Mouse (Mus musculus) neural tube, embryonic 13.5 days (tissue): ENCODE results near the gene Ntm. TPM values are rescaled to one million over a fixed set of nuclear protein-coding genes. Genes with fewer than 3 reads are reported as not detected.

Experiments used
- ATAC-seq: fragments of 200-750 bp; cut with Nextera tagmentation; 2 replicates; pipeline ENCODE4 v1.8.0; 2017; ENCODE audit warnings: low read depth, mild to moderate bottlenecking, moderate TSS enrichment, moderate library complexity
- H3K27ac ChIP-seq: fragments of 300-500 bp; sonication (generic); replicated peaks from 2 replicates; pipeline ENCODE4 v1.5.1; 2015; ENCODE audit warnings: moderate library complexity, mild to moderate bottlenecking, inconsistent platforms
- H3K27me3 ChIP-seq: fragments of 300-500 bp; sonication (generic); 2 replicates; pipeline ENCODE4 v1.6.1; 2015; ENCODE audit warnings: mild to moderate bottlenecking, inconsistent platforms
- H3K36me3 ChIP-seq: fragments of 300-500 bp; sonication (generic); 2 replicates; pipeline ENCODE4 v1.6.1; 2015; ENCODE audit warnings: mild to moderate bottlenecking, inconsistent platforms
- H3K4me1 ChIP-seq: fragments of 300-500 bp; sonication (generic); replicated peaks from 2 replicates; pipeline ENCODE4 v1.6.1; 2015; ENCODE audit warnings: inconsistent platforms
- H3K4me2 ChIP-seq: fragments of 300-500 bp; sonication (generic); 2 replicates; pipeline ENCODE4 v1.6.1; 2015; ENCODE audit warnings: inconsistent platforms, mild to moderate bottlenecking, moderate library complexity
- H3K4me3 ChIP-seq: fragments of 300-500 bp; sonication (generic); 2 replicates; pipeline ENCODE4 v1.5.1; 2015; ENCODE audit warnings: mild to moderate bottlenecking, inconsistent platforms
- H3K9ac ChIP-seq: fragments of 300-500 bp; sonication (generic); 2 replicates; pipeline ENCODE4 v1.6.1; 2015; ENCODE audit warnings: moderate library complexity, mild to moderate bottlenecking, inconsistent platforms
- H3K9me3 ChIP-seq: fragments of 300-500 bp; sonication (generic); 2 replicates; pipeline ENCODE4 v1.6.1; 2016; ENCODE audit warnings: inconsistent platforms
- WGBS: fragments of 180-500 bp; shearing (Covaris S2); methylation state at CpG from one replicate; pipeline ENCODE4 v1.1.7; 2015; 5-methylcytosine and 5-hydroxymethylcytosine counted together
- polyA plus RNA-seq: library from polyadenylated mRNA; unstranded; fragments of >200 nt; fragmentation: Nextera tagmentation; extraction: Ambion mirVana; gene quantifications from 2 replicates; pipeline ENCODE4 v1.2.1, GENCODE M21; 2015

Gene Ntm
- polyA plus RNA-seq, 1 experiment from 2014 or later = 150 TPM

DNA sequence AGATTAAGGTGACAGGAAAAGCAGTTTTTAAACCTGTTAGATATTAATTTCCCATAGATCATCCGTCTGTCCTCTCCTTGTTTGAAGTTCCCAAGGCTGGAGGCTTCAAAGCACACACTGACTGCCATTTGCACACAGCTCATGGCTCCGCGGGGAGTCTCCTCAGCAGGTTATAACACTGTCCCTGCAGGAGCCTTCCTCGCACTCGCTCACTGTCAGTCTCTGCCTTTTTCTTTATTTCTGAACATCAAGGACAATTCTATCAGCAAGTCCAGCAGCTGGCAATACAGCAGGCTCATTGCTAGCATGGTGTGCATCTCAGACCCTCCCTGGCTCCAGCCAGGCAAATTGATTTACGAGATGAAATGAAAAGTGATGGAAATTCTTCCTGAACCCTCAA lies 485.7 kb downstream of the Ntm start:
- H3K36me3 ChIP-seq = no peaks in the 10 kb centered on the region

DNA sequence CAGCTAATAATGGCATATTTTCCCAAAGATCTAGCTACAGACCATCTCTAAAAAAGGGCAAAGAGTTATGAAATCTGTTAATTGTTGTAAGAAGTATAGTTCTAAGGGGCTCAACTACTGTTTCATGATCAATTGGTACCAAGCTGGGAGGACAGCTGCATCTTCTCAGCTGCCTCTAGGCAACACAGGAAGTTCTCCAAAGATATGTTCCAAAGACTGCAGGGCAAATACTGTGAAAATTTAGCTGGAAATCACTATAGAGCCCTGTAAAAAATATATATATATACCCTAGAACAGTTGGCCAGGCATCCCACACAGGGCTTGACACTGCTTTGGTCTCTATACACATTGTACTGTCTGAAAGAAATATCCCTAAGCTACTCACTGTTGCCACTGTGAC lies 489.5 kb downstream of the Ntm start:
- no peak overlapping the region for H3K27ac ChIP-seq
- no peaks in the 10 kb centered on the region for H3K9me3 ChIP-seq
- ATAC-seq = no peak
- no peak overlapping the region for H3K4me2 ChIP-seq
- no peaks in the 10 kb centered on the region for H3K27me3 ChIP-seq
- H3K36me3 ChIP-seq = no peaks in the 10 kb centered on the region
- H3K9ac ChIP-seq = no peak overlapping the region
- H3K4me3 ChIP-seq = no peak overlapping the region
- H3K4me1 ChIP-seq = peaks cover 10% of the 10 kb centered on the region

More for the DNA sequence above, 485.7 kb downstream of the Ntm start:
- H3K27me3 ChIP-seq = no peaks in the 10 kb centered on the region
- WGBS = 28% methylated on average over 6 of the region's 6 CpGs
- H3K9me3 ChIP-seq = no peaks in the 10 kb centered on the region
- no peak overlapping the region for H3K4me3 ChIP-seq
- H3K9ac ChIP-seq = no peak overlapping the region
- no peak for ATAC-seq
- 0 out of 2 replicates have a peak overlapping the region, but pooled peaks have one; percentile 28 for H3K27ac ChIP-seq
- no peak overlapping the region for H3K4me2 ChIP-seq
- peaks cover 10% of the 10 kb centered on the region for H3K4me1 ChIP-seq

DNA sequence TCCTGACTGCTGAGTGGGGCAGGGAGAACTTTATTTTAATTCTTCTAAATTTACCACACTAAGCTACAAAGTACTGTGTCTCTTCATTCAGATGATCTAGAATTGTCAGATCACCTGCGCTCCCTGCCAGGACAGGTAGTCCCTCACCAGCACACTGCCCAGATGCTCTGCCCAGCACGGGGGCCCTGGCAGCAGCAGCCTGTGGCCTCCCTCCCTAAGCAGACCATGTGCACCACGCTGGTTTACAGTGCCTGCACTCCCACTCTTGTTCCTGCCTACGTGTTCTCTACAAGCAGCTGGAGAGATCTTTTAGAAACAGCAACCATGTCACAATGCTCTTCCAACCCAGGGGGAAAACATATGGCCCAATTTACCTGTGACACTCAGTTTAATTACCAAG lies 490.7 kb downstream of the Ntm start:
- Histone ChIP-seq H3K27ac (no peak overlapping the region), H3K4me2 (no peak overlapping the region), H3K27me3 (no peaks in the 10 kb centered on the region), H3K4me3 (no peak overlapping the region), H3K9me3 (no peaks in the 10 kb centered on the region), H3K36me3 (no peaks in the 10 kb centered on the region), H3K4me1 (peaks cover 5% of the 10 kb centered on the region), H3K9ac (no peak overlapping the region)
- ATAC-seq = no peak
- WGBS = 65% methylated on average over 4 of the region's 4 CpGs

- H3K4me1 ChIP-seq = peaks cover 15% of the 10 kb centered on the region; the same call in 1 of the 2 replicates
- WGBS = 81% methylated on average over 4 of the region's 4 CpGs
- no peaks in the 10 kb centered on the region for H3K9me3 ChIP-seq
- H3K27ac ChIP-seq = no peak overlapping the region
- no peaks in the 10 kb centered on the region for H3K36me3 ChIP-seq
- no peak overlapping the region for H3K4me2 ChIP-seq
- no peak overlapping the region for H3K9ac ChIP-seq
- ATAC-seq = no peak
- H3K4me3 ChIP-seq = no peak overlapping the region
- H3K27me3 ChIP-seq = no peaks in the 10 kb centered on the region
These were observed 498.2 kb downstream of the Ntm start for GRCm38 (mm10) chr9:29464756-29465155.

GRCm38 (mm10) chr9:29462970-29463593 lies 499.9 kb downstream of the Ntm start:
- no peaks in the 10 kb centered on the region for H3K9me3 ChIP-seq
- no peak overlapping the region for H3K4me2 ChIP-seq
- no peak overlapping the region for H3K4me3 ChIP-seq
- H3K27me3 ChIP-seq = no peaks in the 10 kb centered on the region
- no peak overlapping the region for H3K27ac ChIP-seq
- H3K9ac ChIP-seq = no peak overlapping the region
- no peaks in the 10 kb centered on the region for H3K36me3 ChIP-seq
- WGBS = 89% methylated on average over 10 of the region's 10 CpGs
- peaks cover 16% of the 10 kb centered on the region; the same call in 1 of the 2 replicates for H3K4me1 ChIP-seq
- ATAC-seq = no peak

DNA sequence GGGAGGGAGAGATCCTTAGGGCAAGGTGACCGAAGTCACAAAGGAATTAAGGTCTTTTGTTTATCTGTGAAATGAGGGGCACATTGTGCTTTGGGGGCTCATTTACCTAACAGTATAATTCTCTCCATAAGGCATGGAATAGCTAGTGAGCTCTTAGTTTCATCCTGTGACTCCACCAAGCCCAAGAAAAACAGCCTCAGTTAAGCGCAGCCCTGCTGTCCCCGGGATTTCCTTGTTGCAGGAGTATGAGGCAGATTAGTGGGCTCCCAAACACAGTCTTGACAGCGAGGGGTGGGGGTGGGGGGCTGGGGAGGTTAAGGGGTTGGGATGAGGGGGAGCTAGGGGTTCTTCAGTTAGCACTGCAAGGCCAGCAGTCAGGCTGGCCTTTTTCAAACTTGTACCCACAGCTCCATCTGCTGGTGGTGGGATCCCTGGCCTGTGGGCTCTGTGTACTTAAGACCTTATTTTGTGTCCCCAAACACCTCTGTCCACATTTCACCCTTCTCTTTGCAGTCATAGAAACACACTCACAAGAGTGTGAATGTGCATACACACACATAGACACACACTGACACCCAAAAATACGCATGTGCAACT lies 504.9 kb downstream of the Ntm start:
- Histone ChIP-seq H3K4me2 (no peak overlapping the region), H3K27me3 (no peaks in the 10 kb centered on the region), H3K36me3 (no peaks in the 10 kb centered on the region), H3K4me1 (peaks cover 4% of the 10 kb centered on the region; the same call in 1 of the 2 replicates), H3K9ac (no peak overlapping the region), H3K9me3 (no peaks in the 10 kb centered on the region), H3K4me3 (no peak overlapping the region), H3K27ac (no peak overlapping the region)
- peak; percentile 80 for ATAC-seq
- 13% methylated on average over 5 of the region's 5 CpGs for WGBS

GRCm38 (mm10) chr9:29456014-29456413 lies 506.9 kb downstream of the Ntm start:
- no peaks in the 10 kb centered on the region for H3K36me3 ChIP-seq
- H3K4me3 ChIP-seq = no peak overlapping the region
- H3K4me2 ChIP-seq = no peak overlapping the region
- ATAC-seq = no peak
- H3K27ac ChIP-seq = no peak overlapping the region
- 88% methylated on average over 7 of the region's 7 CpGs for WGBS
- H3K9ac ChIP-seq = no peak overlapping the region
- H3K9me3 ChIP-seq = no peaks in the 10 kb centered on the region
- H3K4me1 ChIP-seq = peaks cover 4% of the 10 kb centered on the region; the same call in 1 of the 2 replicates
- H3K27me3 ChIP-seq = no peaks in the 10 kb centered on the region

GRCm38 (mm10) chr9:29451232-29451631 lies 511.7 kb downstream of the Ntm start:
- no peaks in the 10 kb centered on the region for H3K9me3 ChIP-seq
- 82% methylated on average over 1 of the region's 1 CpGs for WGBS
- no peak for ATAC-seq
- H3K9ac ChIP-seq = no peak overlapping the region
- H3K27ac ChIP-seq = no peak overlapping the region
- no peaks in the 10 kb centered on the region for H3K36me3 ChIP-seq
- H3K4me3 ChIP-seq = no peak overlapping the region
- no peaks in the 10 kb centered on the region for H3K27me3 ChIP-seq
- H3K4me1 ChIP-seq = no peaks in the 10 kb centered on the region
- H3K4me2 ChIP-seq = no peak overlapping the region

- no peak overlapping the region for H3K4me2 ChIP-seq
- no peak for ATAC-seq
- no peak overlapping the region for H3K9ac ChIP-seq
- no peaks in the 10 kb centered on the region for H3K27me3 ChIP-seq
- WGBS = 34% methylated on average over 4 of the region's 4 CpGs
- no peak overlapping the region for H3K4me3 ChIP-seq
- H3K27ac ChIP-seq = no peak overlapping the region
- no peaks in the 10 kb centered on the region for H3K36me3 ChIP-seq
- H3K4me1 ChIP-seq = peaks cover 6% of the 10 kb centered on the region; the same call in 1 of the 2 replicates
- no peaks in the 10 kb centered on the region for H3K9me3 ChIP-seq
These were observed 518.9 kb downstream of the Ntm start for GRCm38 (mm10) chr9:29444001-29444400.

DNA sequence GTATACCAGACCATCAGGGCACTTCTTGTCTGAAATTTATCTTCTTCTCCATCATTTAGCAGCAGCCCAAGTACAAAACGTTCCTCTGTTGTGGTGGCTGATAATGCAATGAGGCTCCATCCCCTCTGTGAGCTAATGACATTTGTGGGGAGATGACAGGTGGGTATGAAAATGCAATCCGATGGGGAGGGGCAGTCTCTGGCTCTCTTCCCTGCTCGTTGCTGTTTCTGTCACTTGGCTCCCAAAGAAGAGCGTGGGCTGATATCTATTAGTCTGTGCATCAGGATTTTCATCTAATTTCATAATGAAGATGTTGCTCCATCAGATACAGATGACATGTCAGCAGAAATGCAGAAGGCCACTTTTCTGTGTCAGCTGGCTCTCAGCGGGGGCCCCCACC lies 523.5 kb downstream of the Ntm start:
- Histone ChIP-seq H3K9me3 (no peaks in the 10 kb centered on the region), H3K36me3 (no peaks in the 10 kb centered on the region), H3K4me1 (peaks cover 10% of the 10 kb centered on the region), H3K4me3 (no peak overlapping the region), H3K4me2 (no peak overlapping the region), H3K27me3 (no peaks in the 10 kb centered on the region), H3K9ac (no peak overlapping the region), H3K27ac (no peak overlapping the region)
- ATAC-seq = no peak
- 67% methylated on average over 5 of the region's 5 CpGs for WGBS

DNA sequence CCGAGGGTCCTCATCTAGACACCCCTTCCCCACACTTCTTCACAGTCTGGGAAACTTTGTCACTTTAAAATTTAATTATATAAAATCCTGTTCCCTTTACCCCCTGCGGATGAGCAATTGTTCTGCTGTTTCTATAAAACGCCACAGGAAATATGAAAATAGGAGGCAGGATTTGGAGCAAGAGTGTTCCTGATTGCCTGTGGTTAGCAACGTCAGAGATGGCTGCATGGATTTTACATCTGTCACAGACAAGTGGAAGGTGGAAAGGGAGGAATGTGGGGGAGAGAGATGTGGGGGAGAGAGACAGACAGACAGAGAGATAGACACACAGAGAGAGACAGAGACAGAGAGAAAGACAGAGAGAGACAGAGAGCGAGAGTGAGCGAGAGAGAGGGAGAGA lies 528.3 kb downstream of the Ntm start:
- H3K9me3 ChIP-seq = no peaks in the 10 kb centered on the region
- no peaks in the 10 kb centered on the region for H3K27me3 ChIP-seq
- H3K36me3 ChIP-seq = no peaks in the 10 kb centered on the region
- H3K4me2 ChIP-seq = no peak overlapping the region
- H3K27ac ChIP-seq = no peak overlapping the region
- no peak overlapping the region for H3K4me3 ChIP-seq
- no peak for ATAC-seq
- WGBS = 45% methylated on average over 6 of the region's 6 CpGs
- H3K9ac ChIP-seq = no peak overlapping the region
- H3K4me1 ChIP-seq = peaks cover 26% of the 10 kb centered on the region

GRCm38 (mm10) chr9:29433910-29434309 lies 529.0 kb downstream of the Ntm start:
- Histone ChIP-seq H3K27me3 (no peaks in the 10 kb centered on the region), H3K4me1 (peaks cover 33% of the 10 kb centered on the region), H3K36me3 (no peaks in the 10 kb centered on the region), H3K27ac (peak overlapping the region; percentile 43), H3K9me3 (no peaks in the 10 kb centered on the region), H3K4me2 (no peak overlapping the region), H3K4me3 (no peak overlapping the region), H3K9ac (no peak overlapping the region)
- WGBS = 6% methylated on average over 4 of the region's 4 CpGs
- ATAC-seq = no peak

DNA sequence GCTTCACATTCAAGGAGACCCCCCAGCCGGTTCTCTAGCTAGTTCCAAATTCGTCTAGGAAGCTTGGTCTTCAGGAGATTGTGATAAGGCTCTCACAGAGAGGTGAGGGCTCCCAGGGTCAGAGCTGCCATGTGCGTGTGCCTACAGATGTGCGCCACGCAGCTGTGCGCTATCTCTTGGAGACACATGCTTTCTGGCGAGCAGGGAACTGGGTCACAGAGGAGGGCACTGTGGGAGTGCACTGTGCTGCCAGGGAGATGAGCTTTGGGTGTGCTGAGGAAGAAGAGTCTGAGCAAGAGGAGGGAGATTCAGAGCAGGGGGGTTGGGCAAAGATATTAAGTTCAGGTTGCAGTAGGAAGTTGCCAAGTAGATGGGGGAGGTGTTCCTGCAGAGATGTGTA lies 529.8 kb downstream of the Ntm start:
- Histone ChIP-seq H3K4me2 (no peak overlapping the region), H3K9ac (no peak overlapping the region), H3K9me3 (no peaks in the 10 kb centered on the region), H3K36me3 (no peaks in the 10 kb centered on the region), H3K4me3 (no peak overlapping the region), H3K27ac (no peak overlapping the region), H3K27me3 (no peaks in the 10 kb centered on the region), H3K4me1 (peaks cover 41% of the 10 kb centered on the region)
- 60% methylated on average over 7 of the region's 7 CpGs for WGBS
- ATAC-seq = no peak
